Mouse (Mus musculus): ENCODE results near the gene Ptrh2. TPM values are rescaled to one million over a fixed set of nuclear protein-coding genes. Genes with fewer than 3 reads are reported as not detected.

The Ptrh2 gene
- total and polyA plus RNA-seq, 2 experiments = 5.2 to 9.2 TPM

DNA sequence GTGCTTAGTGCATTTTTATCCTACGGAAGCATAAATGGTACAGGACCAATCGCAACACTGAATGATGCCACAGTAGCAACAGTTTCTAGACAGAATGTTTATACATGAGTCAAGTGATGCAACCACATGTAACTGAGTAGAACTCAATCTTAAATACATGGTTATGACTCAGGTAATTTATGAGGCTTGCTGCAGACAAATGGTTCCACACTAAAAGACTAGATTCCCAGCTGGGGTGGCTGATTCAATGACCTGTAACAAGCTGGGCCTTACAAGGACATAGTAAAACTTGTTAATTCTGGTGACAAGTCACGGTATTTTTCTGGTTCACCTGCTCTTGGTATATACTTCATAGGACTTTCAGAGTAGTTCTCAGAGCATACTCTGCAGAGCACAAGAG, 7.7 kb downstream of the Ptrh2 start:
- Histone ChIP-seq H3K4me1 (ENCODE audit: control insufficient read depth, insufficient read depth, low read length) (no peaks in the 10 kb centered on the region), H3K79me2 (ENCODE audit: control insufficient read depth, insufficient read depth, low read length) (peaks cover 4% of the 10 kb centered on the region; the same call in 1 of the 2 replicates), H3K36me3 (ENCODE audit: control insufficient read depth, insufficient read depth, low read length) (peaks cover 54% of the 10 kb centered on the region), H3K27ac (replicated peaks; ENCODE audit: insufficient read depth, low read depth, low read length) (no peak overlapping the region), H3K27me3 (ENCODE audit: control insufficient read depth, insufficient read depth, low read length) (no peaks in the 10 kb centered on the region), H3K4me3 (ENCODE audit: insufficient read depth, low read depth, low read length) (no peak overlapping the region), H3K9ac (ENCODE audit: low read depth, low read length) (no peak overlapping the region)
- DNase-seq (ENCODE audit: extremely low read depth, low read depth, low spot score) = no peak
- 92% methylated on average over 3 of the region's 3 CpGs for WGBS
- TF ChIP-seq POLR2A (IDR thresholded peaks at IDR 0.05; ENCODE audit: extremely low read depth, insufficient read depth, low read length) (no peak), CTCF (IDR thresholded peaks at IDR 0.05; ENCODE audit: low read depth, low read length) (no peak)

DNA sequence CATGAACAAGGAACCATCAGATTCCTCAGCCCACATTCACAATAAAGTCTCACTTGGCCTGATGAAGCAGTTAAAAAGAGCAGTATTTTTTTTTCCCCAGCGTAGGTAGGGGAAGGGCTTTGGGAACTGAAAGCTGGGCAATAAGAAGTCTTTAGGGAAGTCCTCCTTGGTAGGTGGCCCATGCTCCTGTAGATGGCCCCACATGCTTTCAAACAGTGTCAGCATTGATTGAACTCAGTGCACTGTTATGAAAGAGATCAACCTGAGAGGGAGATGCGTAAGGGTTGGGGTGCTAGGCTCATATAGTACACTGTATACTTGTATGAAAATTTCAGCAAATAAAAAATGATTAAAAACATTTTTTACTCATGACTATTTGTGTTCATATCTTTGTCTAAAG, 8.2 kb downstream of the Ptrh2 start:
- WGBS = 59% methylated on average over 2 of the region's 2 CpGs
- peaks cover 58% of the 10 kb centered on the region for H3K36me3 ChIP-seq (ENCODE audit: control insufficient read depth, insufficient read depth, low read length)
- no peaks in the 10 kb centered on the region for H3K27me3 ChIP-seq (ENCODE audit: control insufficient read depth, insufficient read depth, low read length)
- no peak overlapping the region for H3K9ac ChIP-seq (ENCODE audit: low read depth, low read length)
- no peak overlapping the region for H3K27ac ChIP-seq (replicated peaks; ENCODE audit: insufficient read depth, low read depth, low read length)
- peaks cover 4% of the 10 kb centered on the region; the same call in 1 of the 2 replicates for H3K79me2 ChIP-seq (ENCODE audit: control insufficient read depth, insufficient read depth, low read length)
- H3K4me1 ChIP-seq (ENCODE audit: control insufficient read depth, insufficient read depth, low read length) = no peaks in the 10 kb centered on the region
- TF ChIP-seq POLR2A (IDR thresholded peaks at IDR 0.05; ENCODE audit: extremely low read depth, insufficient read depth, low read length) (no peak), CTCF (IDR thresholded peaks at IDR 0.05; ENCODE audit: low read depth, low read length) (no peak)
- H3K4me3 ChIP-seq (ENCODE audit: insufficient read depth, low read depth, low read length) = no peak overlapping the region
- no peak for DNase-seq (ENCODE audit: extremely low read depth, low read depth, low spot score)

DNA sequence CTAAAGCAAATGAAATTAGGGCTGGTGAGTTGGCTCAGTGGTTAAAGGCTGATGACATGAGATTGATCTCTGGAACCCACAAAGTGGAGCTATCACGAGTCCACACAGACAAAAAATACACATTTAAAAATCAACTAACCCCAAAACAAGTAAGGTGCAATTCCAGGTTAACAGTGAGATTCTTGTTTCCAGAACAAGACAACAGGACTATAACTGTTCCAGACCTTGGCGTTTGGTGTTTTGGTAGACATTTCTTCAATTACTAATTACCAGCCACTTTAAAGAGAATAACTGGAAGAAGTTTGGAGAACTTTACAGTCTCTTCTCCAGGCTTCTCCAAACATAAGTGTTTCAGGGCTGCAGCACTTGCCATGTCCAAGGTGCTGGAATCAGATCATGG, 8.8 kb downstream of the Ptrh2 start:
- no peaks in the 10 kb centered on the region for H3K27me3 ChIP-seq (ENCODE audit: control insufficient read depth, insufficient read depth, low read length)
- WGBS = 58% methylated on average over 2 of the region's 2 CpGs
- peaks cover under 1% of the 10 kb centered on the region; the same call in 1 of the 2 replicates for H3K79me2 ChIP-seq (ENCODE audit: control insufficient read depth, insufficient read depth, low read length)
- H3K36me3 ChIP-seq (ENCODE audit: control insufficient read depth, insufficient read depth, low read length) = peaks cover 64% of the 10 kb centered on the region
- TF ChIP-seq POLR2A (IDR thresholded peaks at IDR 0.05; ENCODE audit: extremely low read depth, insufficient read depth, low read length) (no peak), CTCF (IDR thresholded peaks at IDR 0.05; ENCODE audit: low read depth, low read length) (no peak)
- no peaks in the 10 kb centered on the region for H3K4me1 ChIP-seq (ENCODE audit: control insufficient read depth, insufficient read depth, low read length)
- no peak overlapping the region for H3K27ac ChIP-seq (replicated peaks; ENCODE audit: insufficient read depth, low read depth, low read length)
- no peak overlapping the region for H3K4me3 ChIP-seq (ENCODE audit: insufficient read depth, low read depth, low read length)
- DNase-seq (ENCODE audit: extremely low read depth, low read depth, low spot score) = no peak
- H3K9ac ChIP-seq (ENCODE audit: low read depth, low read length) = no peak overlapping the region

DNA sequence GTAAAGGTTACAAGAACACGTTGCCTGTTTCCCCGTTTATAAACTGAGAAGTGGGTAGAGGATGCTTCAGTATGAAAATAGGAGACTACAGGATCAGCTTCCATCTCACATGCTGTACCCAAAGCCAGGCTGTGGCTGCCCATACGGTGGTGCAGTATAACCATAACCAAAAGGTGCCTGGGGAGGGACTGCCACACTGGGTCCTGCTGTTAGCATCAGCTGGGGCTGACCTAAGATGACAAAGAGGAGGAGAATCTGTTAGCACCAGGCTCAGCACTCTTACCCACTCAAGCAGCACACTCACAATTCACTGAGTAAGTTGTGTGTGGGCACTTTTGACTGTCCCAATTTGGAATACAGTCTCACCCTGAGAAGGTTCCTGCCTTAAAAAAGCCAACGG, 11.7 kb downstream of the Ptrh2 start:
- H3K36me3 ChIP-seq (ENCODE audit: control insufficient read depth, insufficient read depth, low read length) = peaks cover 82% of the 10 kb centered on the region
- WGBS = 80% methylated on average over 4 of the region's 4 CpGs

DNA sequence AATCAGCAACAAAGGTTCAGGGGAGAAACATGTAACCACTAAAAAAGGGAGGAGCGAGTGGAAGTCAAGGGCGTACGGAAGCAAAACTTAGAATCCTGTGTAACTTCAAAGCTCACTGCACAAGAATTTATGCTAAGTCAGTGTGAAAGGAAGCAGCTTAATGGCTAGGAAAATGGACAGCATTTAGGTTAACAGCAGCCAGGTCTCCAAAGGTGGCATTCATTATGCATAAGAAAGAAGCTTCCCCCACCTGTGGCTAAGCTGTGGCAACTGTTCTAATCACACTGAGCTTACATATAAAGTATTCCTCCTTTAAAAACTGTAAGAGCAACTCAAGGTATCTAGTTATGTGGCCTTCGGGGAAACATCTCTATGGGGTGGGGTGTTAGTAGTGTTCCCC, 17.4 kb downstream of the Ptrh2 start:
- 96% methylated on average over 4 of the region's 4 CpGs for WGBS

More for the DNA sequence above, 11.7 kb downstream of the Ptrh2 start:
- no peaks in the 10 kb centered on the region for H3K4me1 ChIP-seq (ENCODE audit: control insufficient read depth, insufficient read depth, low read length)
- H3K27ac ChIP-seq (replicated peaks; ENCODE audit: insufficient read depth, low read depth, low read length) = no peak overlapping the region
- no peak for DNase-seq (ENCODE audit: extremely low read depth, low read depth, low spot score)
- no peak overlapping the region for H3K9ac ChIP-seq (ENCODE audit: low read depth, low read length)
- TF ChIP-seq POLR2A (IDR thresholded peaks at IDR 0.05; ENCODE audit: extremely low read depth, insufficient read depth, low read length) = no peak
- TF ChIP-seq CTCF (IDR thresholded peaks at IDR 0.05; ENCODE audit: low read depth, low read length) = no peak
- no peak overlapping the region for H3K4me3 ChIP-seq (ENCODE audit: insufficient read depth, low read depth, low read length)
- no peaks in the 10 kb centered on the region for H3K27me3 ChIP-seq (ENCODE audit: control insufficient read depth, insufficient read depth, low read length)
- H3K79me2 ChIP-seq (ENCODE audit: control insufficient read depth, insufficient read depth, low read length) = peaks cover 3% of the 10 kb centered on the region; the same call in 1 of the 2 replicates

DNA sequence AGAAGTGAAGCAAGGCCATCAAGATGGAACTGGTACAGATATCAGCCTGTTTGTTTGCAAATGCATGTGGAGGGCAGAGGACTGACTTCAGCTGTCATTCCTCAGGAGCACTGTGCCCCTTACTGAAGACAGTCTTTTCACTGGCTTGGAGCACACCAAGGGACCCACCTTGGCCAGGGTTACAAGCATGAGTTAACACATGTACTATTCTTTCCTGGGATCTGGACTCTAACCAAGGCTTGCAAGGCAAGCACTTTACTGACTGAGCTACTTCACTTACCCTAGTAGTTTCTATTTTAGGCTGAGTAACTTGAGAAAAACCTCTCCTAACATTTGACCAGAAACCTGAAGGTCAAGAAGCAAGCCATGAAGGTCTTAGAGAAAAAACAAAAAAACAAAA, 30.8 kb downstream of the Ptrh2 start:
- H3K27me3 ChIP-seq (ENCODE audit: control insufficient read depth, insufficient read depth, low read length) = no peaks in the 10 kb centered on the region
- TF ChIP-seq CTCF (IDR thresholded peaks at IDR 0.05; ENCODE audit: low read depth, low read length) = no peak
- no peak for TF ChIP-seq POLR2A (IDR thresholded peaks at IDR 0.05; ENCODE audit: extremely low read depth, insufficient read depth, low read length)
- H3K27ac ChIP-seq (replicated peaks; ENCODE audit: insufficient read depth, low read depth, low read length) = no peak overlapping the region
- no peak overlapping the region for H3K9ac ChIP-seq (ENCODE audit: low read depth, low read length)
- no peak for DNase-seq (ENCODE audit: extremely low read depth, low read depth, low spot score)
- peaks cover 68% of the 10 kb centered on the region for H3K36me3 ChIP-seq (ENCODE audit: control insufficient read depth, insufficient read depth, low read length)
- H3K4me1 ChIP-seq (ENCODE audit: control insufficient read depth, insufficient read depth, low read length) = no peaks in the 10 kb centered on the region
- no peak overlapping the region for H3K4me3 ChIP-seq (ENCODE audit: insufficient read depth, low read depth, low read length)
- peaks cover 3% of the 10 kb centered on the region; the same call in 1 of the 2 replicates for H3K79me2 ChIP-seq (ENCODE audit: control insufficient read depth, insufficient read depth, low read length)

More for the DNA sequence above, 17.4 kb downstream of the Ptrh2 start:
- Histone ChIP-seq H3K27me3 (ENCODE audit: control insufficient read depth, insufficient read depth, low read length) (no peaks in the 10 kb centered on the region), H3K36me3 (ENCODE audit: control insufficient read depth, insufficient read depth, low read length) (peaks cover 90% of the 10 kb centered on the region), H3K4me1 (ENCODE audit: control insufficient read depth, insufficient read depth, low read length) (no peaks in the 10 kb centered on the region), H3K79me2 (ENCODE audit: control insufficient read depth, insufficient read depth, low read length) (peaks cover 3% of the 10 kb centered on the region; the same call in 1 of the 2 replicates), H3K4me3 (ENCODE audit: insufficient read depth, low read depth, low read length) (no peak overlapping the region), H3K9ac (ENCODE audit: low read depth, low read length) (no peak overlapping the region), H3K27ac (replicated peaks; ENCODE audit: insufficient read depth, low read depth, low read length) (no peak overlapping the region)
- DNase-seq (ENCODE audit: extremely low read depth, low read depth, low spot score) = no peak
- TF ChIP-seq POLR2A (IDR thresholded peaks at IDR 0.05; ENCODE audit: extremely low read depth, insufficient read depth, low read length) (no peak), CTCF (IDR thresholded peaks at IDR 0.05; ENCODE audit: low read depth, low read length) (no peak)

Data from liver, adult 2 months (tissue).